Comparison of ENCODE assay signal across 8 mouse cellular contexts in genomic region chr1:180387750-180388480, GRCm38 (mm10). TPM values are rescaled to one million over a fixed set of nuclear protein-coding genes. Genes with fewer than 3 reads are reported as not detected.
A peak's percentile ranks its signal among the peaks of the same experiment; 100 is the strongest.
DNase-seq lines count a peak whose midpoint lies in the region; ATAC-seq and TF ChIP-seq lines count a peak whose summit lies in the region.

No protein-coding gene starts in this region.

- no peak for TF ChIP-seq POLR2A in ES-Bruce4 (IDR thresholded peaks at IDR 0.05; ENCODE audit: insufficient read depth, low read length)

- peak overlapping the region; percentile 54 for H3K4me2 ChIP-seq in forebrain, postnatal 0 days (ENCODE audit: low read depth)

- TF ChIP-seq EP300 in ES-Bruce4 (IDR thresholded peaks at IDR 0.05; ENCODE audit: insufficient read depth, low read depth, low read length) = no peak

- WGBS in heart, embryonic 10.5 days = 10% methylated on average over 11 of the region's 11 CpGs
- 13% methylated on average over 11 of the region's 11 CpGs for WGBS in forebrain, postnatal 0 days
- 19% methylated on average over 11 of the region's 11 CpGs for WGBS in macrophage (ENCODE audit: missing documents)

- peak overlapping the region; percentile 60 for H3K4me3 ChIP-seq in heart, embryonic 10.5 days
- H3K4me3 ChIP-seq in ES-Bruce4 (ENCODE audit: low read depth, low read length) (no peak overlapping the region), macrophage (ENCODE audit: inconsistent target) (no peak overlapping the region)
- peak overlapping the region; percentile 35 for H3K4me3 ChIP-seq in forebrain, postnatal 0 days (ENCODE audit: low read depth, low read length)

- peak overlapping the region; percentile 50; the same call in 1 of the 2 replicates for H3K9ac ChIP-seq in ES-Bruce4 (ENCODE audit: low read depth, poor library complexity, severe bottlenecking)
- peak overlapping the region; percentile 10; the same call in 1 of the 2 replicates for H3K9ac ChIP-seq in forebrain, postnatal 0 days

- peaks cover 46% of the 10 kb centered on the region for H3K4me1 ChIP-seq in heart, embryonic 10.5 days
- H3K4me1 ChIP-seq in ES-Bruce4 (ENCODE audit: control insufficient read depth, insufficient read depth, low read length) = peaks cover 7% of the 10 kb centered on the region
- peaks cover 7% of the 10 kb centered on the region for H3K4me1 ChIP-seq in forebrain, postnatal 0 days (ENCODE audit: insufficient read depth)

- no peak for ATAC-seq in forebrain, postnatal 0 days

- intact Hi-C loops in heart, postnatal 36 days (cut with DNase I) = loop anchor here (1.0 to 2.0 kb wide), 4 partner anchors 17 to 120 kb away; no protein-coding TSS in a partner anchor
- intact Hi-C loops in gastrocnemius, postnatal 14 days (cut with DNase I; ENCODE audit: low total_unique reads) = loop anchor here (10.0 kb wide), 1 partner anchor 53 kb away; the partner anchor contains the start of gene Itpkb

- no peaks in the 10 kb centered on the region for H3K27me3 ChIP-seq in heart, embryonic 10.5 days (ENCODE audit: insufficient read depth, poor library complexity, severe bottlenecking)
- H3K27me3 ChIP-seq in ES-Bruce4 (ENCODE audit: control insufficient read depth, insufficient read depth, low read length, poor library complexity, severe bottlenecking) = no peaks in the 10 kb centered on the region
- H3K27me3 ChIP-seq in forebrain, postnatal 0 days (ENCODE audit: insufficient read depth, low read length) = no peaks in the 10 kb centered on the region

- peaks cover 90% of the 10 kb centered on the region for H3K79me2 ChIP-seq in macrophage (ENCODE audit: inconsistent target)

- no peak for DNase-seq in heart, embryonic 10.5 days (ENCODE audit: low spot score)
- DNase-seq in heart, postnatal 36 days = no peak
- DNase-seq in forebrain, postnatal 0 days = no peak
- no peak for DNase-seq in spleen, postnatal 10 days (ENCODE audit: low spot score in 2 of 2)
- DNase-seq in Muller cell, postnatal 12 days (ENCODE audit: inconsistent ontology term) = no peak
- no peak for DNase-seq in gastrocnemius, postnatal 14 days

- H3K27ac ChIP-seq in heart, embryonic 10.5 days = peak overlapping the region; percentile 87
- no peak overlapping the region for H3K27ac ChIP-seq in ES-Bruce4 (ENCODE audit: insufficient read depth, low read length)
- H3K27ac ChIP-seq in forebrain, postnatal 0 days (ENCODE audit: low read depth, low read length) = peak overlapping the region; percentile 24
- H3K27ac ChIP-seq in macrophage = peak overlapping the region; percentile 89

- TF ChIP-seq CTCF in ES-Bruce4 (IDR thresholded peaks at IDR 0.05; ENCODE audit: low read depth, low read length) = peak; percentile 75
- TF ChIP-seq CTCF in forebrain, postnatal 0 days (IDR thresholded peaks at IDR 0.05; ENCODE audit: low read depth) = no peak

- H3K36me3 ChIP-seq in heart, embryonic 10.5 days = no peaks in the 10 kb centered on the region
- H3K36me3 ChIP-seq in ES-Bruce4 (ENCODE audit: control insufficient read depth, insufficient read depth, low read length, poor library complexity, severe bottlenecking) (no peaks in the 10 kb centered on the region), macrophage (ENCODE audit: inconsistent target) (no peaks in the 10 kb centered on the region; the same call in 1 of the 2 replicates)
- H3K36me3 ChIP-seq in forebrain, postnatal 0 days (ENCODE audit: insufficient read depth) = no peaks in the 10 kb centered on the region

- H3K9me3 ChIP-seq in heart, embryonic 10.5 days = no peaks in the 10 kb centered on the region
- H3K9me3 ChIP-seq in ES-Bruce4 (replicated peaks; ENCODE audit: control insufficient read depth, insufficient read depth, low read length, poor library complexity, severe bottlenecking) = no peaks in the 10 kb centered on the region
- no peaks in the 10 kb centered on the region for H3K9me3 ChIP-seq in forebrain, postnatal 0 days (ENCODE audit: low read length)

RNA-seq across cellular contexts. Expression of gene Itpkb, which starts 57.6 kb away (rescaled TPM):
- polyA plus RNA-seq in heart, embryonic 10.5 days (2016; fragmentation: Nextera tagmentation; extraction: Ambion mirVana) = 4.0 and 4.6 TPM in 2 replicates
- total RNA-seq in heart, postnatal 36 days (2021) = 10 to 100 TPM; 55.1 to 60.7 TPM
- polyA plus RNA-seq in ES-Bruce4 (2011; ENCODE audit: insufficient read depth, insufficient read length, low read depth, missing spikeins) (12.2 and 12.4 TPM in 2 replicates), macrophage (2018) (43.7 to 63.0 TPM (median 46.1 TPM) in 3 replicates)
- 6.4 and 6.5 TPM in 2 replicates for total RNA-seq in forebrain, postnatal 0 days (2014; rRNA removed)
- polyA plus RNA-seq in forebrain, postnatal 0 days (2015; fragmentation: Nextera tagmentation; extraction: Ambion mirVana) = 1.3 and 1.9 TPM in 2 replicates
- total RNA-seq in macrophage (2018; cell fraction: chromatin; rRNA removed) = 1,000 to 10,000 TPM in 4 of 26 experiments, 100 to 1,000 TPM in 22; 236 to 1,218 (median 566) TPM
- 100 to 1,000 TPM in 10 of 26 experiments, 10 to 100 TPM in 16; 60.5 to 237 (median 89.4) TPM for total RNA-seq in macrophage (2018; cell fraction: cytosol; rRNA removed)
- total RNA-seq in macrophage (2018; cell fraction: nucleus; rRNA removed) = 100 to 1,000 TPM; 208 to 665 (median 325) TPM
- total RNA-seq in gastrocnemius, postnatal 14 days (2021) = 10 to 100 TPM; 27.6 to 28.6 TPM

Comparison
In these comparisons a context has a peak if more than half of its experiments do, and no peak if none do; other contexts are left out.
1. H3K4me3 ChIP-seq: peak in heart, embryonic 10.5 days (single experiment) and forebrain, postnatal 0 days (single experiment); none in ES-Bruce4 (single experiment) and macrophage (single experiment).